Mouse (Mus musculus) MEL-GATA-1-ER (cell line): ENCODE measurements at regions not wholly inside any gene's neighbourhood (a gene's known extent, or its start where the extent isn't known, plus 50 kb on each side); places are given as distances from the start of the nearest gene placed in this dataset.
"Not testable (repeated sequence)": the region's sequence is repeated elsewhere in the genome, so short reads cannot be mapped to it uniquely, and the experiment has no call there.

Experiments
- DNase-seq: peaks from one replicate; pipeline ENCODE4 v3.0.0-alpha.2; 2012; ENCODE audit warnings: low read depth; ENCODE audit errors: extremely low read depth

GRCm38 (mm10) chr10:103507051-103507450 is 139.5 kb downstream of the Slc6a15 start:
- not testable (repeated sequence) for DNase-seq

DNA sequence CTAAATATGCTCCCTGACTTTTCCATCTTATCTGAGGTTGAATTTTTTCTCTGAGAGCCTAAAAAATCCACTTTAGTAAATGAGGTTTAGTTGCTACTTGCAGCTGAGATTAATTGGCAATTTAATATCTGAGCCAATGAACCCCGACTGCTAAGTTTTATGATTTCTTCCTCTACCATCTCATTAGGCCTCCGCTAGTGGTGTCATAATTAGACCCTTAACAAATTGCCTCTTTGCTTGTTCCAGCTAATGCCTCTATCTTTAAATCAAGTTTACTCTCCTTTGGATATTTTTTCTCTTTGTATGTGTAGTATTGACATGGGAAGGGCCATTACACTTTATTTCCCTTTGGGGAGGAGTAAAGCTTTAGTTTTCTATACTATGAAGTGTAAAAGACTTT is 176.9 kb downstream of the Slc6a15 start:
- no peak for DNase-seq

GRCm38 (mm10) chr10:103549510-103549909 is 181.9 kb downstream of the Slc6a15 start:
- DNase-seq = no peak

DNA sequence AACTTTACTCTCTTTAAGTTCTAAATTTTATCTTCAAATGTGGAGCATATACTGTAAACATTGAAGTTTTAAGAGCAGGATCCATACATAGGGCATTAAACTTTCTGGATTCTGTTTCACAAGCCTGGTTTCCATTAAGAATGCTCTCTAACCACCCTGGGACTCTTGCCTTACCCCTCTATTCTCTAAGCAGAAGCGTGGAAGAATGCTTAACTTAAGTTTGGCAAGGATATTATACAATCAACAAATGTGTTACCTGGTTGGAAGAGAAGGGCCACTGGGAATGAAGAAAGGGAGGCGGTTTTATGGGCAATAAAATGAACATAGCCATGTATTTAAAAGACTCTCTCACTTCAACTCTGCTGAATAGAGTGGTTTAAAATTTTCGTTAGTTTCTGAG is 217.5 kb downstream of the Slc6a15 start:
- no peak for DNase-seq

DNA sequence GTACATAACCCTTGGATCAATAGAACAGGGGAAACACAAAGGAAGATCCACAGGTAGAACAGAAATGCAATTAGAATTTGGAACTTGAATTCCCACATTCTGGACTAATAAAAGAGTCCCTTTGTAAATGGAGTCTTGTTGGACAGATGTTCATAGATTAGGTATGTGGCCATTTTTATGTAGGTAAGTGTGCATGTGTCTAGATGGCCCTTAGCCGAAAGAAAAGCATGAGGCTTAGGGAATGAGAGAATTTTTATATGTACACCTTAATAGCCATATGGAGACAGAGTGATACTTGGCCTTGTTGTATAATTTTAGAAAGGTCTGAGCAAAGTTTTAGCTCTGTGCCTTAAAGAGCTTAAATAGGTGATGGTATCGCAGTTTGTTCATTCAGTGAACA is 217.9 kb downstream of the Slc6a15 start:
- DNase-seq = no peak

- no peak for DNase-seq
These were observed 224.4 kb downstream of the Slc6a15 start for GRCm38 (mm10) chr10:103591985-103592384.

GRCm38 (mm10) chr10:103641162-103641561 is 273.6 kb downstream of the Slc6a15 start:
- DNase-seq = no peak

GRCm38 (mm10) chr10:103649848-103650247 is 282.3 kb downstream of the Slc6a15 start:
- DNase-seq = no peak

GRCm38 (mm10) chr10:103673081-103673480 is 305.5 kb downstream of the Slc6a15 start:
- no peak for DNase-seq

GRCm38 (mm10) chr10:103673765-103674164 is 306.2 kb downstream of the Slc6a15 start:
- no peak for DNase-seq

- no peak for DNase-seq
These were observed 325.1 kb downstream of the Slc6a15 start for GRCm38 (mm10) chr10:103692682-103693081.

- DNase-seq = no peak
These were observed 347.6 kb downstream of the Slc6a15 start for GRCm38 (mm10) chr10:103715080-103715725.

DNA sequence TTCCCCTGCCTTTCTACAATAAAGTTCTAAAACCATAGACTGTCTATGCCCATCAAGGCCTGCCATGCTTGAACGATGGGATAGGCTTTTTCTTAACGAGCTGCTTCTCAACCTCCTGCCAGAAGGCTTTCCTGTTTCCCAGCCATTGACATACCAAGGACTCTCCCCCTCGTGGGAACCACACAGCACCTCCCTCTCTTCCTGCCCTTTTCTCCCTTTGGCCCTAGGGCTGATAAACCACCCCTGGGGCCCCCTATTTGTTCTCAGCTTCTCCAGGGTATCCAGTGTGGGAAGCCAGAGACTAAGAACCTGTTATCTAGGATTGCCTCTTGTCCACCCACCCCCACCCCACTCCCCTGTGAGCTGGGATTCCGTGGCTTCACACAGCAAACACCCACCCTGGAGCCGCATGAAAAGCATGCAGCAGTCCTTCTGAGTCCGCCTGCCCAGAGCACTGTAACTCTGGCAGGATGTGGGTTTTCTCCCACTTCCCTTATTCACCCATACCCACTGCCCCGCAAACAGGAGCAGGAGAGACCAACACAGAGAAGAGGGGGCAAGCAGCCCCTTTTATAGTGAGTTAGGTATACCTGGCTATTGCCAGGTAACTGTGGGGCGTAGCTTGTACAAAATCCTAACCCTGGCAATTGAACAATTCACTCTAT is 351.5 kb downstream of the Slc6a15 start:
- no peak for DNase-seq

DNA sequence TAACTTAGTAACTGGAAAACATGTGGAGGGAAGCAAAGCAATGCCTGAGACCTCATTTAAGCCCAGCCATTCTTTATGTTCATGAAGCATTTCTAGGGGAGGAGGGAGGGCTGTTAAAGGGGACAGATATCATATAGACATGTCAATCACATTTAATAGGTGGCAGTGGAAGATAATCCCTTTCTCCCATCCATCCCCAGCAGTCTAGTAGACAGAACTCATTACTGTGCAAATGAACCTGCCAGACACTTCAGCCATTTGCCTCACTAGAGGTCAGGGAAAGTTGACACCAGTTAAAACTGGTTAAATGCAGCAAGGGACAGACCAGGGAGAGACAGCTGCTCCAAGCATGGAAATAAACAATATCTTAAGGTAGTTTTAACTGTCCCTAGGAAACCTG is 359.1 kb downstream of the Slc6a15 start:
- no peak for DNase-seq

DNA sequence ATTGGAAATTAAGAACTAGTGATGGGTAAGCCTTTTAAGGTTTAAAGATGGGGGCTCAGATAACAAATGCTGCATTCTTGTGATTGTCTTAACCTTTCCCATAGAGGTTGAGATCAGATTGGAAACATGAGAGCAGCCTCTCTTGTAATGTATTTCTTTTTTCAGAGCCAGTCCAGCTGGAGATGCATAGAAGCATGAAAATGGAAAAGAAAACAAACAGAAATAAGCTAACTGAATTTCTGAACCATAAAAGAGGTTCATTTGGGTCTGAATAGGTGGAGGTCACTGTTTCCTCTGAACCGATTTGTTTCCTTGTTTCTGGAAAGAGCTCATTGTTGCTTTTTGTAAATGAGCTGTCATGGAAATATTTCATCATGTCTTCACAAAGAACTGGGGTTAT is 363.9 kb downstream of the Slc6a15 start:
- DNase-seq = no peak

GRCm38 (mm10) chr10:103731981-103732380 is 364.4 kb downstream of the Slc6a15 start:
- no peak for DNase-seq

DNA sequence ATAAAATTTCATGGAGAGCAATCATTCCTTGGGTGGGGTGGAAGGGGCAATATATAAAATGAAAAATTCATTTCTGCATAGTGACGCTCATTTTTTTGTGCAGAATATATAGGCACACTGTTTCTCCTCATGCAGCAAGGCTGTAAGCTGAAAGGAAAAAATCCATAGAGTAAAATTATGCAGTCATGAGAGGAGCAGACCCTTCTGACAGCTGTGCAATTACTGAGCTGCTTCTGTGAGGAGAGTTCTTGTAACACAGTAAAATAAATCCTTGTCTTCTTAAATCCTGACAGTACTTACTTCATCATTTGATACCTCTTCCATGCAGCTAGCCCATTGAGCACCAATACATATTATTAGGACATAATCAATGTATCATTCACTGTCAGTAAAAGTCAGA is 362.7 kb upstream of the Gm21293 start:
- no peak for DNase-seq

DNA sequence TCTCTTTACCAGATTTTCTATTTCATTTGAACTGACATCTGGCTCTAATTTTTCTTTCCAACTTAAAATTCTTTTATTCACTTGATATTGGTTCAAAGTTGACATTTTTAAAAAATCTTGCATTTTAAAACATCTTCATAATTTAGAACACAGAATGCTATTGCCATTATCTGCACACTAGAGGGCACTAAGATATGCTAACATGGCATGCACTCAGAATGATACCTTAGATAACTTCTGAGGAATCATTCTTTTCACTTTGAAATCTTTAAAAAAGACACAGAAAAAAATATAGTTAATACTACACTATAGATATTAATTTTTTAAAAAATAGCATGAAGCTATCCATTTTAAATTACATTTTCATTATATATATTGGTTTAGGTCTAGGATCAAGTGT is 357.9 kb upstream of the Gm21293 start:
- DNase-seq = no peak

DNA sequence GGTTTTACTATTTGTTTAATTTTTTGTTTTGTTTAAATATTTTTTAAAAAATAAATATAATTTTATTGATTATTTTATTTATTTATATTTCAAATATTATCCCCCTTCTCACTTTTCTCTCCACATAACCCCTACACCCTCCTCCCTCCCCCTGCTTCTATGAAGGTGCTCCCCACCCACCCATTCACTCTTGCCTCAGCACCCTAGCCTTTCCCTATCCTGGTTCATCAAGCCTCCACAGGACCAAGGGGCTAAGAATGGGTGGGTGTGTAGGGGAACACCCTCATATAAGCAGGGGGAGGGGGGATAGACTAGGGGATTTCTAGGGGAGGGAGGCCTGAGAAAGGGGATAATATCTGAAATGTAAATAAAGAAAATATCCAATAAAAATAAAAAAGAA is 313.7 kb upstream of the Gm21293 start:
- DNase-seq = no peak

- DNase-seq = no peak
These were observed 310.7 kb upstream of the Gm21293 start for GRCm38 (mm10) chr10:103832063-103832462.

DNA sequence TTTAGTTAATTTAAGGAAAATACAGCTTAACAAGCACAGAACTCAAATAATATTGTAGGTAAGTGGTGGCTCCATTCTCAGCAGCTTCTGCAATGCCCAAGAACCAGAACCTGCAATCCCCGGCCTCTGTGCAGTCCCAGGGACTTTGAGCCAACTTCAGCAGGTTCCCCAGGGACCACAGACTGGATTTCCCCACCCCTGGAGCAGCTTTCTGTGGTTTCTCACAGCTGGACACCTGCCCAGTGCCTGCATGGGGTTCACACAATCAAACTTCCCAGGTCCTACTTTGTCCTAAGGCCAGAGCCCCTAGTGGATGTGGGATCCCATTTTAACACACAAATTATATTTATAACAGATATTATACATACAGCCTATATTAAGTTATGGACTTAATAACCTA is 287.6 kb upstream of the Gm21293 start:
- no peak for DNase-seq

DNA sequence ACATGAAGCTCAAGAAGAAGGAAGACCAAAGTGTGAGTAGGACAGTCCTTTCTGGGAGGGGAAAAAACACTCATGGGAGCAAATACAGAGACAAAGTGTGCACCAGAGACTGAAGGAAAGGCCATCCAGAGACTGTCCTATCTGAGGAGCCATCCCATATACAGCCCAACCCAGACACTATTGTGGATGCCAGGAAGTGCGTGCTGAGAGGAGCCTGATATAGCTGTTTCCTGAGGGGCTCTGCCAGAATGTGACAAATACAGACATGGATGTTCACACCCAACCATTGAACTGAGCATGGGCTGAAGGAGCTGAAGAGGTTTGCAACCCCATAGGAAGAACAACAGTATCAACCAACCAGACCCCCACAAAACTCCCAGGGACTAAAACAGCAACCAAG is 281.9 kb upstream of the Gm21293 start:
- DNase-seq = no peak

DNA sequence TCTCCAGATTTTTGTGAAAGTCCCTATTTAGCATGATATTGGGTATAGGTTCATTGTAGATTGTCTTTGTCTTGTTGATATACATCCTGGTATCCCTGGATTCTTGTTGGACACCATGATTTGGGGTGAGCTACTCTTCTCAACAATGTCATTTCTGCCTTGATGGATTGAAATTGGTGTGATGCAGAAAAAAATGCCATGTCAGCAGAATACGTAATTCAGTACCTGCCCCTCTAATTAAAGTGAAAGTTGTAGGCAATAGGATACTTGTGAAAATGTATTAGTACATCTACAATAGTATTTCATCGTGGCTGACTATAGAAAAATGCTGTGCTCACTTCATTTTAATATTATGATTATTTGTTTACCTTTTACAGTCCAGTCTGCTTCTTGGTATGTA is 280.7 kb upstream of the Gm21293 start:
- no peak for DNase-seq
